Mouse (Mus musculus) limb, embryonic 11.5 days (tissue): ENCODE results near the gene Med1. TPM values are rescaled to one million over a fixed set of nuclear protein-coding genes. Genes with fewer than 3 reads are reported as not detected.
"Not testable (repeated sequence)": the region's sequence is repeated elsewhere in the genome, so short reads cannot be mapped to it uniquely, and the experiment has no call there.

ENCODE experiments used
- ATAC-seq: fragments of 200-750 bp; cut with Nextera tagmentation; 2 replicates; pipeline ENCODE4 v1.8.0; 2017; ENCODE audit warnings: low read depth; ENCODE audit not compliant: insufficient number of reproducible peaks, low FRiP score, low TSS enrichment
- DNase-seq: peaks from one replicate; pipeline ENCODE4 v3.0.0-alpha.2; 2015; ENCODE audit warnings: low spot score
- H3K27ac ChIP-seq: fragments of 300-500 bp; sonication (generic); replicated peaks from 2 replicates; pipeline ENCODE4 v1.5.1; 2014; ENCODE audit warnings: low read depth, mild to moderate bottlenecking, low read length
- H3K27me3 ChIP-seq: fragments of 300-500 bp; sonication (generic); 2 replicates; pipeline ENCODE4 v1.6.1; 2014; ENCODE audit warnings: mild to moderate bottlenecking, low read length, mixed read lengths; ENCODE audit not compliant: control insufficient read depth, insufficient read depth
- H3K36me3 ChIP-seq: fragments of 300-500 bp; sonication (generic); 2 replicates; pipeline ENCODE4 v1.6.1; 2014; ENCODE audit warnings: mild to moderate bottlenecking, low read length, moderate library complexity, mixed read lengths; ENCODE audit not compliant: control insufficient read depth, insufficient read depth
- H3K4me1 ChIP-seq: fragments of 300-500 bp; sonication (generic); 2 replicates; pipeline ENCODE4 v1.6.1; 2014; ENCODE audit warnings: low read length, mixed read lengths; ENCODE audit not compliant: control insufficient read depth, insufficient read depth
- H3K4me2 ChIP-seq: fragments of 300-500 bp; sonication (generic); 2 replicates; pipeline ENCODE4 v1.6.1; 2014; ENCODE audit warnings: low read depth, mild to moderate bottlenecking, moderate library complexity; ENCODE audit not compliant: severe bottlenecking
- H3K4me3 ChIP-seq: fragments of 300-500 bp; sonication (generic); 2 replicates; pipeline ENCODE4 v1.5.1; 2014; ENCODE audit warnings: low read depth, low read length
- H3K9ac ChIP-seq: fragments of 300-500 bp; sonication (generic); 2 replicates; pipeline ENCODE4 v1.6.1; 2014; ENCODE audit warnings: mild to moderate bottlenecking, low read length
- H3K9me3 ChIP-seq: fragments of 300-500 bp; sonication (generic); 2 replicates; pipeline ENCODE4 v1.6.1; 2016; ENCODE audit warnings: low read length; ENCODE audit not compliant: control insufficient read depth
- WGBS: fragments of 180-500 bp; shearing (Covaris S2); extraction: QIAGEN DNeasy Blood & Tissue Kit; methylation state at CpG from one replicate; pipeline ENCODE4 v1.1.7; 2014; 5-methylcytosine and 5-hydroxymethylcytosine counted together
- polyA plus RNA-seq: library from polyadenylated mRNA; unstranded; fragments of >200 nt; fragmentation: Nextera tagmentation; extraction: Ambion mirVana; gene quantifications from 2 replicates; pipeline ENCODE4 v1.2.1, GENCODE M21; 2014

Gene Med1
- polyA plus RNA-seq, result 75.2 and 87.8 TPM in 2 replicates

DNA sequence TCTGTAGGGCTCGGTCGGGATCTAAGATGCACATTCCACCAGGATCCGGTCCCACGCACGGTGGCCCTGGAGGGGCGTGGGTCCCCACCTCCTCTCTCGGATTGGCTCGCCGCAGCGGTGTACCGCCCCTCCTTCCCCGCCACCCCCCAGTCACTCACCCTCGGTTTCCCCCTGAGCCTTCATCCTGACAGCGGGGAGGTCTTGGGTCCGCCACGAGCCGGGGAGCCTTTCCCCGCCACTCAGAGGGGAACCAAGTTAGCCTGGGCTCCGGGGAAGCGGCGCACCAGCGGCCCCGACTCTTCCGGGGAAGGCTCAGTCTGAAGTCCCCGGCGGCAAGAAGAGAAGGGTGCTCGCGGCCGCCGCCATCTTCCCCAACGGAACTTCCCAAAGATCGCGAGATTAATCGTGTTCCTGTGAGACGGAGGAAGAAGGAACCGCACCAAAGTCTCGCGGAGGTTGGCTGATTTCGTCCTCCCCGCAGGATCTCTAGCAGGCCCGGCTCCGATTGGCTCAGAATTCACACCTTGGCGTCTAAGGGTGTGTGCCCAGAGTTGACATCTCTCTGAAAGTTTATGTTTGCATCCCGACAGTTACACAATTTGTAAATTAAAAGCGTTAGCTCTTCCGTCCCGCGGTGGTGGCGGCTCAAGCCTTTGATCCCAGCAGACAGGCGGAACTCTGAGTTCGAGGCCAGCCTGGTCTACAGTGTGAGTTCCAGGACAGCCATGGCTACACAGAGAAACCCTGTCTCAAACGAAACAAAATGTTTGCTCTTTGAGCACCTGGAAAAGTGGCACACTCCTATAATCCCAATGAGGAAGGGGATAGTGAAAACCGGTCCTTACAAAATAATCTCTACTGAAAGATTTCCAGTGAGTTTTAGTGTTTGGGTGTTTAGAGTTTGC, at the start of gene Med1:
Med1 (minus strand) TSS at position 393 of the 905 bp plus-strand sequence.
- Histone ChIP-seq H3K9ac (peak within 1 kb of the TSS; percentile 84), H3K27me3 (no peaks in the 10 kb centered on the region), H3K36me3 (peaks cover 8% of the 10 kb centered on the region; the same call in 1 of the 2 replicates), H3K27ac (peak within 1 kb of the TSS; percentile 49; the same call in 1 of the 2 replicates), H3K4me2 (peak within 1 kb of the TSS; percentile 79), H3K4me3 (peak within 1 kb of the TSS; percentile 90), H3K9me3 (no peaks in the 10 kb centered on the region), H3K4me1 (peaks cover 6% of the 10 kb centered on the region)
- DNase-seq, result peak; percentile 93
- WGBS, result under 1% methylated on average over 53 of the region's 53 CpGs
- ATAC-seq, result peak; percentile 93

DNA sequence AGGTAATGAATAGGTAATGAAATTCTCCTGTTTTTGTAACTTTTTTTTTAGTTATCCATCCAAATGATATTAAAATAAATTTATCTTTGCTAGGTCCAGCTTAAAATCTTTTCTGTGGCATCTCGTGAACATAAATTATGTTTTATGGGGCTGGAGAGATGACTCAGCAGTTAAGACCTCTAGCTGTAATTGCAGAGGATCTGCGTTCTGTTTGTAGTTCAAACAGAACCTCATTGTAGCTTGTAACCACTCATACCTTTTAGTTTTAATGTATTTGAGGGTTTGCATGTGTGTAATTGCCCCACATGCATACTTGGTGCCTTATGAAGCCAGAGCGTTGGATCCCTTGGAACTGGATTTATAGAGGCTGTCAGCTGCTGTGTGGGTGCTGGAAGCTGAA, 45.9 kb upstream of the Med1 start:
- H3K27me3 ChIP-seq, result no peaks in the 10 kb centered on the region
- no peaks in the 10 kb centered on the region for H3K4me1 ChIP-seq
- ATAC-seq, result no peak
- no peak overlapping the region for H3K9ac ChIP-seq
- WGBS, result 81% methylated on average over 3 of the region's 3 CpGs
- no peak overlapping the region for H3K4me3 ChIP-seq
- H3K4me2 ChIP-seq, result no peak overlapping the region
- H3K9me3 ChIP-seq, result no peaks in the 10 kb centered on the region
- H3K27ac ChIP-seq, result no peak overlapping the region
- no peak for DNase-seq
- H3K36me3 ChIP-seq, result peaks cover 5% of the 10 kb centered on the region

DNA sequence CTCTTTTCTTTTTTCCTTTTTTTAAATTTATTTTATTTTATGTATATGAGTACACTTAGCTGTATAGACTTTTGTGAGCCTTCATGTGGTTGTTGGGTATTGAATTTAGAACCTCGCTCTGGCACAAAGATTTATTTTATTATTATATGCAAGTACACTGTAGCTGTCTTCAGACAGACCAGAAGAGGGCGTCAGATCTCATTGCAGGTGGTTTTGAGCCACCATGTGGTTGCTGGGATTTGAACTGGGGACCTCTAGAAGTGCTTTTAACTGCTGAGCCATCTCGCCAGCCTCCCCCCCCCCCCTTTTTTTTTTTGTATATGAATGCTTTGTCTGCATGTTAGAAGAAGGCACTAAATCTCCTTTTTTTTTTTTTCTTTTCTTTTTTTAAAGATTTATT, 45.3 kb upstream of the Med1 start:
- DNase-seq, result no peak
- no peak overlapping the region for H3K9ac ChIP-seq
- no peak for ATAC-seq
- WGBS, result 80% methylated on average over 3 of the region's 3 CpGs
- H3K4me1 ChIP-seq, result no peaks in the 10 kb centered on the region
- H3K4me2 ChIP-seq, result no peak overlapping the region
- H3K27ac ChIP-seq, result no peak overlapping the region
- H3K36me3 ChIP-seq, result peaks cover 3% of the 10 kb centered on the region
- H3K4me3 ChIP-seq, result no peak overlapping the region
- H3K27me3 ChIP-seq, result no peaks in the 10 kb centered on the region
- H3K9me3 ChIP-seq, result no peaks in the 10 kb centered on the region

DNA sequence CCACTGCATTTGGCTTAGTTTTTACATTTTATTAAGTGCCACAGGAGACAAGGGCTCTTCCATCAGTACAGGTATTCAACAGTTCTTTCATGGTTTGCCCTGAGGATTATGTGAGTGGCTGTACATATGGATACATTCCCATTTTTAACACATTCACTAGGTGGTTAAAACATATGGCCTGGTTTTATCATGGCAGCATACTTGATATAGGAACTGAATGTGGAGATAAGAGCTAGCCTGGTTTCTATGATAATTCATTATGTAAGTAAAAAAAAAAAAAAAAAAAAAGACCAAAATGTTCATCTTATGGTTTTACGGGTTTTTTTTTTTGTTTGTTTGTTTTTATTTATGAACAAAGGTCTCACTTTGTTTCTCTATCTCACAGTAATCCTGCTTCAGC, 33.3 kb upstream of the Med1 start:
- Histone ChIP-seq H3K27me3 (no peaks in the 10 kb centered on the region), H3K4me2 (no peak overlapping the region)

DNA sequence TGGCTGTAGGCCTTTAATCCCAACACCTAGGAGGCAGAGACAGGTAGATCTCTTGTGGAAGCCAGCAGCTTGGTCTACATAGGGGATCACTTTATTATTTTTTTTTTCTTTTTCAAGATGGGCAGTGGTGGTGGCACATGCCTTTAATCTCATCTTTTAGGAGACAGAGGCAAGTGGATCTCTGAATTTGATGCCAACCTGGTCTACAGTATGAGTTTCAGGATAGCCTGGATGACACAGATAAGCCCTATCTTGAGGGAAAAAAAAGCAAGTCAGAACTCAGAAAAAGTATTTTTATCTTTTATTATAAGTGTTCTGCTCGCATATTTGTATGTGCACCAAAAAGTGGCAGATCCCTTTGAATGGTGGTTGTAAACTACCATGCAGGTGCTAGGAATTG, 20.2 kb upstream of the Med1 start:
- Histone ChIP-seq H3K4me2 (no peak overlapping the region), H3K9me3 (no peaks in the 10 kb centered on the region), H3K9ac (no peak overlapping the region), H3K4me3 (no peak overlapping the region), H3K27ac (no peak overlapping the region), H3K36me3 (peaks cover 19% of the 10 kb centered on the region; the same call in 1 of the 2 replicates), H3K4me1 (no peaks in the 10 kb centered on the region), H3K27me3 (no peaks in the 10 kb centered on the region)
- no peak for ATAC-seq
- WGBS, result 84% methylated on average over 1 of the region's 1 CpGs
- DNase-seq, result no peak

More for the DNA sequence above, 33.3 kb upstream of the Med1 start:
- H3K9ac ChIP-seq, result no peak overlapping the region
- no peak for DNase-seq
- no peak overlapping the region for H3K27ac ChIP-seq
- H3K36me3 ChIP-seq, result peaks cover 17% of the 10 kb centered on the region; the same call in 1 of the 2 replicates
- no peaks in the 10 kb centered on the region for H3K9me3 ChIP-seq
- H3K4me1 ChIP-seq, result no peaks in the 10 kb centered on the region
- H3K4me3 ChIP-seq, result no peak overlapping the region
- no peak for ATAC-seq
- 94% methylated on average over 1 of the region's 1 CpGs for WGBS

DNA sequence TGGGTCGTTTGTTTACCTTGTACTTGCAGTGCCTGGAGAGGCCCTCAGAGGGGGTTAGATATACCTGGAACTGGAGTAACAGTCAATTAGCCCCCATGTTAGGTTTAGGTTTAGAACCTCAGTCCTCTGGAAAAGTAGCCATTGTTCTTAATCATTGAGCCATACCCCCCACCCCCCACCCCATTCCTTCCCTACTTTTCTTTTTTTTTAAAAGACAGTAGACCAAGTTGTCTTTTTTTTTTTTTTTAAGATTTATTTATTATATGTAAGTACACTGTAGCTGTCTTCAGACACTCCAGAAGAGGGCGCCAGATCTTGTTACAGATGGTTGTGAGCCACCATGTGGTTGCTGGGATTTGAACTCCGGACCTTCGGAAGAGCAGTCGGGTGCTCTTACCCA, 16.6 kb upstream of the Med1 start:
- WGBS, result 89% methylated on average over 5 of the region's 5 CpGs
- H3K9ac ChIP-seq, H3K4me3 ChIP-seq, H3K9me3 ChIP-seq, H3K4me1 ChIP-seq, H3K27me3 ChIP-seq, ATAC-seq, H3K27ac ChIP-seq, DNase-seq, H3K4me2 ChIP-seq: not testable (repeated sequence)
- peaks cover 13% of the 10 kb centered on the region; the same call in 1 of the 2 replicates for H3K36me3 ChIP-seq

DNA sequence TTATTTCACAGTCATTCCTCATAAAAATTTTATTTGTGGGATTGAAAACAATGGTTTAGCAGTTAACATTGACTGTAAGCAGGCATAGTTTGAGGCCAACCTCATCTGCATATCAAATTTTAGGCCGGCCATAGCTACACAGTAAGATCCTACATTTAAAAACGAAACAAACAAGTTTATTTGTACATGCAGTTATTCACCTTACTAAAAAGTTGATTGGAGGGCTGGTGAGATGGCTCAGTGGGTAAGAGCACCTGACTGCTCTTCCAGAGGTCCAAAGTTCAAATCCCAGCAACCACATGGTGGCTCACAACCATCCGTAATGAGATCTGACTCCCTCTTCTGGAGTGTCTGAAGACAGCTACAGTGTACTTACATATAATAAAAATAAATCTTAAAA, 13.2 kb upstream of the Med1 start:
- H3K27me3 ChIP-seq, ATAC-seq, H3K4me3 ChIP-seq, H3K36me3 ChIP-seq, H3K27ac ChIP-seq, H3K4me1 ChIP-seq, H3K9ac ChIP-seq, DNase-seq, H3K9me3 ChIP-seq: not testable (repeated sequence)
- H3K4me2 ChIP-seq, result peak overlapping the region; percentile 22; the same call in 1 of the 2 replicates
- 92% methylated on average over 3 of the region's 3 CpGs for WGBS

DNA sequence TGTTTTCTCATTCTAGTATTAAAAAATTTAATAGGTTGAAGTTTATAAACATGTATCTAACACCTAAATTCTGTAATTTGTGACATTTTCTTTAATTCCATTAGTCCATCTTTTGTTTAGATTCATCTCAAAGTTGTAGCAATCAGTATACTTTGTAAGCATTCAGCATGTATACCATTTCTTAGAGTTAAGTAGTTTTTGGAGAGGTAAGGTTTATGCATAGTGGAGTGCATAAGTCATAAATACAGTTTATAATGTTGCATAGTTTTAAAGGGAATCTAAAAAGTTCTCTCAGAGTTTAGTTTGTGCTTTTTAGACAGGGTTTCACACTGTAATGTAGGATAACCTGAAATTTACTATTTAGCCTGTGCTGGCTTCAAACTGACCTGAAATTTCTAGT, 12.4 kb upstream of the Med1 start:
- no peak overlapping the region; the same call in 1 of the 2 replicates for H3K4me3 ChIP-seq
- no peaks in the 10 kb centered on the region for H3K9me3 ChIP-seq
- no peak for DNase-seq
- H3K27ac ChIP-seq, result no peak overlapping the region
- no peak for ATAC-seq
- no peaks in the 10 kb centered on the region for H3K27me3 ChIP-seq
- peak overlapping the region; percentile 22; the same call in 1 of the 2 replicates for H3K4me2 ChIP-seq
- peaks cover 6% of the 10 kb centered on the region; the same call in 1 of the 2 replicates for H3K36me3 ChIP-seq
- no peak overlapping the region for H3K9ac ChIP-seq
- 0 out of 2 replicates have a peak, but pooled peaks cover 2% of the 10 kb centered on the region for H3K4me1 ChIP-seq
